Mouse (Mus musculus) kidney, adult 2 months (tissue): ENCODE measurements at regions not wholly inside any gene's neighbourhood (a gene's known extent, or its start where the extent isn't known, plus 50 kb on each side); places are given as distances from the start of the nearest gene placed in this dataset.

Experiments
- CTCF ChIP-seq: fragments of 200-500 bp; conservative IDR thresholded peaks from 2 replicates; pipeline ENCODE4 v1.5.1; 2011; ENCODE audit warnings: low read depth, mild to moderate bottlenecking, control low read depth, low read length, moderate library complexity, mixed read lengths; ENCODE audit not compliant: insufficient read depth, insufficient read length
- POLR2A ChIP-seq: fragments of 200-500 bp; IDR thresholded peaks from one replicate; pipeline ENCODE4 v1.6.1; 2011; ENCODE audit warnings: low read depth, low read length, control low read depth

GRCm38 (mm10) chr13:91296521-91297160, 72.9 kb upstream of the Atg10 start:
- TF ChIP-seq POLR2A = no peak
- TF ChIP-seq CTCF = no peak
